Mouse (Mus musculus) right cerebral cortex, postnatal 10 days (tissue): ENCODE measurements around the gene Tecpr2.

ENCODE experiments used
- DNase-seq, 2 experiments: peaks; one replicate each; pipeline ENCODE4 v3.0.0; 2021; ENCODE audit warnings: low spot score in 2 of 2

Tecpr2 gene

GRCm38 (mm10) chr12:110977896-110978606, 89.0 kb downstream of the Tecpr2 start:
- no peak for DNase-seq

- DNase-seq, result peak; percentile 94 to 95
Measured at GRCm38 (mm10) chr12:110978607-110979406, 89.7 kb downstream of the Tecpr2 start, which contains the start of gene Ankrd9. Gene Ankrd9, minus strand, starts transcription at chr12:110979040.

- no peak for DNase-seq
Measured at GRCm38 (mm10) chr12:110979808-110980207, 90.7 kb downstream of the Tecpr2 start.

- DNase-seq, result no peak
Measured at GRCm38 (mm10) chr12:110981736-110982135, 92.7 kb downstream of the Tecpr2 start.

GRCm38 (mm10) chr12:110983083-110983482, 94.0 kb downstream of the Tecpr2 start:
- no peak for DNase-seq

GRCm38 (mm10) chr12:110983714-110984113, 94.7 kb downstream of the Tecpr2 start:
- DNase-seq, result no peak

GRCm38 (mm10) chr12:110984598-110984997, 95.5 kb downstream of the Tecpr2 start:
- DNase-seq, result no peak

GRCm38 (mm10) chr12:110985141-110985540, 96.1 kb downstream of the Tecpr2 start:
- no peak for DNase-seq

GRCm38 (mm10) chr12:110986536-110987425, 97.7 kb downstream of the Tecpr2 start:
- DNase-seq, result no peak

- DNase-seq, result no peak
Measured at GRCm38 (mm10) chr12:110989409-110989808, 100.3 kb downstream of the Tecpr2 start.

GRCm38 (mm10) chr12:110990500-110990899, 101.4 kb downstream of the Tecpr2 start:
- no peak for DNase-seq

- peak; percentile 74 to 82 for DNase-seq
Measured at GRCm38 (mm10) chr12:110991361-110992127, 102.5 kb downstream of the Tecpr2 start.

GRCm38 (mm10) chr12:110992128-110992553, 103.1 kb downstream of the Tecpr2 start:
- peak; percentile 88 to 92 for DNase-seq

GRCm38 (mm10) chr12:110992771-110993170, 103.7 kb downstream of the Tecpr2 start:
- DNase-seq, result no peak

- no peak for DNase-seq
Measured at GRCm38 (mm10) chr12:110993226-110993625, 104.2 kb downstream of the Tecpr2 start.

GRCm38 (mm10) chr12:110994666-110995065, 105.6 kb downstream of the Tecpr2 start:
- DNase-seq, result no peak

- no peak for DNase-seq
Measured at GRCm38 (mm10) chr12:110998092-110998491, 109.0 kb downstream of the Tecpr2 start.

- no peak for DNase-seq
Measured at GRCm38 (mm10) chr12:110999820-111000219, 110.8 kb downstream of the Tecpr2 start.

- DNase-seq, result no peak
Measured at GRCm38 (mm10) chr12:111000956-111001355, 111.9 kb downstream of the Tecpr2 start.

- DNase-seq, result no peak
Measured at GRCm38 (mm10) chr12:111004142-111004541, 115.1 kb downstream of the Tecpr2 start.

GRCm38 (mm10) chr12:111005803-111006202, 116.7 kb downstream of the Tecpr2 start:
- DNase-seq, result no peak
